Mouse (Mus musculus) limb, embryonic 12.5 days (tissue): ENCODE data around the gene Clp1. TPM values are rescaled to one million over a fixed set of nuclear protein-coding genes. Genes with fewer than 3 reads are reported as not detected.

Source experiments
- ATAC-seq: fragments of 200-750 bp; cut with Nextera tagmentation; 2 replicates; pipeline ENCODE4 v1.8.0; 2017; ENCODE audit warnings: low read depth, moderate TSS enrichment; ENCODE audit not compliant: insufficient number of reproducible peaks, insufficient read depth, low FRiP score, low TSS enrichment
- H3K27ac ChIP-seq: fragments of 300-500 bp; sonication (generic); 2 replicates; pipeline ENCODE4 v1.5.1; 2016; ENCODE audit warnings: mild to moderate bottlenecking, moderate library complexity
- H3K27me3 ChIP-seq: fragments of 300-500 bp; sonication (generic); 2 replicates; pipeline ENCODE4 v1.6.1; 2016; ENCODE audit warnings: mild to moderate bottlenecking, moderate library complexity
- H3K36me3 ChIP-seq: fragments of 300-500 bp; sonication (generic); 2 replicates; pipeline ENCODE4 v1.6.1; 2016; ENCODE audit warnings: mild to moderate bottlenecking, moderate library complexity
- H3K4me1 ChIP-seq: fragments of 300-500 bp; sonication (generic); replicated peaks from 2 replicates; pipeline ENCODE4 v1.6.1; 2016
- H3K4me2 ChIP-seq: fragments of 300-500 bp; sonication (generic); 2 replicates; pipeline ENCODE4 v1.6.1; 2016; ENCODE audit warnings: mild to moderate bottlenecking, moderate library complexity
- H3K4me3 ChIP-seq: fragments of 300-500 bp; sonication (generic); replicated peaks from 2 replicates; pipeline ENCODE4 v1.5.1; 2016; ENCODE audit warnings: mild to moderate bottlenecking
- H3K9ac ChIP-seq: fragments of 300-500 bp; sonication (generic); replicated peaks from 2 replicates; pipeline ENCODE4 v1.6.1; 2016; ENCODE audit warnings: mild to moderate bottlenecking, moderate library complexity
- H3K9me3 ChIP-seq: fragments of 300-500 bp; sonication (generic); 2 replicates; pipeline ENCODE4 v1.6.1; 2016; ENCODE audit warnings: mild to moderate bottlenecking, moderate library complexity
- WGBS: fragments of 180-500 bp; shearing (Covaris S2); methylation state at CpG from one replicate; pipeline ENCODE4 v1.1.7; 2016; 5-methylcytosine and 5-hydroxymethylcytosine counted together
- polyA plus RNA-seq: library from polyadenylated mRNA; unstranded; fragments of >200 nt; fragmentation: Nextera tagmentation; extraction: Ambion mirVana; gene quantifications from 2 replicates; pipeline ENCODE4 v1.2.1, GENCODE M21; 2016

Gene Clp1
- polyA plus RNA-seq, 1 experiment from 2014 or later = 47.1 TPM

DNA sequence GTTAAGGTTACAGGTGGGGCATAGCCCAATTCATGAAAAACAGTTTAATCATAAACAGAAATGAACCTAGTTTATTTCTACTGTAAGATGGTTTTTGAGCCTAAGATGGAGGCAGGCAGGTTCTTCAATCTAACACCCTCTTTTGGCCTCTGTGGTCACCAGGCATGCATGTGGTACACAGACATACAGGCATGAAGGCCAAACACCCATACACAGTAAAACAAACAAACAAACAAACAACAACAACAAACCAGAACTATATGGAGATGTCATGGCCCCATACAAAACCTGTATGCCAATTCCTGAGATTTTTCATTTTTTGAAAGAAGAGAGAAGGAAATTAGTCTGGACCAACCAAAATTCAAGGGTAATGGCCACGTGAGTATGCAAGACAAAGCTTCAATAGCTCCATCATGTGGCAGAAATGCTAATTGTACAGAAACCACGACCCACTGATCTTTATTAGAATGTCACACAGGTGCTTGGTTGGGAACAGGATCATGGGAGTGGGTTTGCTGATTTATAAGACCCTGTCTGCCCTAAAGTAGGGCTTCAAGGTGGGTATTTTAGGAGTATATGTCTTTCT, 31.5 kb upstream of the Clp1 start:
- Histone ChIP-seq H3K27me3 (no peaks in the 10 kb centered on the region), H3K4me3 (no peak overlapping the region), H3K36me3 (no peaks in the 10 kb centered on the region), H3K4me2 (no peak overlapping the region), H3K9me3 (no peaks in the 10 kb centered on the region), H3K4me1 (no peaks in the 10 kb centered on the region), H3K9ac (no peak overlapping the region), H3K27ac (no peak overlapping the region)
- ATAC-seq = peak; percentile 28; the same call in 1 of the 2 replicates
- WGBS = 3% methylated on average over 2 of the region's 2 CpGs

DNA sequence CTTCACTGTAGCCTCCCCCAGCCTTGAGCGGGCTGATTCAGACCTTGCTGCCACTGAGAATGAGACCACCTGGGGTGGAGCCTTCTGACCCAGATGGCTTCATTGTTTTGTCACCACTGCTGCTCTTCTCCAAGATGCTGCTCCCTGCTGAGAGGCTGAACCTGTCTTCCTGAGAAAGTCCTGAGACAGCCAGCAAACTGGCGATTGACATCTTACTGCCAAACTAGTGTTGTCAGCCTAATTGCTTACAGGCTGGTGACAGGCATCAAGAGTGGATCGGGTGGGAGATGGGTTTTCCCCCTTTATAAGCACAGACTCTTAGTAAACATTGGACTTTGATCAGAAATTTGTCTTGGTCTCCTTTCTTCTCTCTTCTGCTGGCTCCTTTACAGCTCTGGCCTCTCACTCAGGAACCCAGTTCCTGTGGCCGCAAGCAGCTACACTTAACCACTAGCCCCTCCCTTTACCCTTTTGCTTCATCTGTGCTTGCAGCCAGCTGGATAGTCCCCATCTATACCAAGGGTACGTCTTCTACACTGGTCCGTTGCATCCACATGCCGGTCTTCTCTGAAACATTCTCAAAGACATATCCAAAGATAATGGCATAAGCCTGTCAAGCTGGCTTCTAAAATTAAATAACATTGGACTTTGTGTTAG, 30.0 kb upstream of the Clp1 start:
- no peaks in the 10 kb centered on the region for H3K27me3 ChIP-seq
- ATAC-seq = no peak
- no peaks in the 10 kb centered on the region for H3K9me3 ChIP-seq
- 58% methylated on average over 7 of the region's 7 CpGs for WGBS
- no peak overlapping the region for H3K27ac ChIP-seq
- no peak overlapping the region for H3K4me3 ChIP-seq
- H3K9ac ChIP-seq = no peak overlapping the region
- H3K36me3 ChIP-seq = no peaks in the 10 kb centered on the region
- no peak overlapping the region for H3K4me2 ChIP-seq
- H3K4me1 ChIP-seq = no peaks in the 10 kb centered on the region

DNA sequence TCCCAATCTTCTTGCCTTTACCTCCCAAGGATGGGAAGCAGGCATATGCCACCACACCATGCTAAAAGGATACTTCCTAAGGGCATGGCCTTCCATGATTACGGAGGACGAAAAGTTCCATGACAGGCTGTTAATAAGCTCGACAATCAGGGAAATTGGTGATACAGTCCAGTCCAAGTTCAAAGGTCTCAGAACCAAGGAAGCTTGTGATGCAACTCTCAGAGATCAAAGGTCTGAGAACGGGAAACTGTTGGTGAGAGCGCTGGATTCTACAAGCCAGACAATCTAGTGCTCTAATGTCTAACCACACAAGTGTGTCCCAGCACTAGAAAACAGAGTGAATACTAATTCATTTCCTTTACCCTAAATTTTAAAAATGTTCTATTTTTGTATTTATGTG, 29.1 kb upstream of the Clp1 start:
- H3K4me3 ChIP-seq = no peak overlapping the region
- H3K27ac ChIP-seq = no peak overlapping the region
- 64% methylated on average over 5 of the region's 5 CpGs for WGBS
- H3K9me3 ChIP-seq = no peaks in the 10 kb centered on the region
- H3K9ac ChIP-seq = no peak overlapping the region
- H3K27me3 ChIP-seq = no peaks in the 10 kb centered on the region
- no peak overlapping the region for H3K4me2 ChIP-seq
- no peaks in the 10 kb centered on the region for H3K36me3 ChIP-seq
- H3K4me1 ChIP-seq = no peaks in the 10 kb centered on the region
- ATAC-seq = no peak

- H3K27ac ChIP-seq = no peak overlapping the region
- no peaks in the 10 kb centered on the region for H3K9me3 ChIP-seq
- no peak overlapping the region for H3K9ac ChIP-seq
- H3K4me3 ChIP-seq = no peak overlapping the region
- H3K4me1 ChIP-seq = no peaks in the 10 kb centered on the region
- H3K27me3 ChIP-seq = no peaks in the 10 kb centered on the region
- no peak for ATAC-seq
- no peaks in the 10 kb centered on the region for H3K36me3 ChIP-seq
- H3K4me2 ChIP-seq = no peak overlapping the region
- 81% methylated on average over 6 of the region's 6 CpGs for whole genome bisulfite sequencing
These were observed 23.0 kb upstream of the Clp1 start for GRCm38 (mm10) chr2:84750115-84750514.

GRCm38 (mm10) chr2:84744126-84744525, 17.0 kb upstream of the Clp1 start:
- Histone ChIP-seq H3K9me3 (no peaks in the 10 kb centered on the region), H3K27me3 (no peaks in the 10 kb centered on the region), H3K4me1 (peaks cover 39% of the 10 kb centered on the region), H3K27ac (peak overlapping the region; percentile 100), H3K4me2 (peak overlapping the region; percentile 98), H3K9ac (peak overlapping the region; percentile 99), H3K36me3 (peaks cover 23% of the 10 kb centered on the region), H3K4me3 (peak overlapping the region; percentile 91)
- WGBS = 0% methylated on average over 10 of the region's 10 CpGs
- ATAC-seq = peak; percentile 13; the same call in 1 of the 2 replicates

DNA sequence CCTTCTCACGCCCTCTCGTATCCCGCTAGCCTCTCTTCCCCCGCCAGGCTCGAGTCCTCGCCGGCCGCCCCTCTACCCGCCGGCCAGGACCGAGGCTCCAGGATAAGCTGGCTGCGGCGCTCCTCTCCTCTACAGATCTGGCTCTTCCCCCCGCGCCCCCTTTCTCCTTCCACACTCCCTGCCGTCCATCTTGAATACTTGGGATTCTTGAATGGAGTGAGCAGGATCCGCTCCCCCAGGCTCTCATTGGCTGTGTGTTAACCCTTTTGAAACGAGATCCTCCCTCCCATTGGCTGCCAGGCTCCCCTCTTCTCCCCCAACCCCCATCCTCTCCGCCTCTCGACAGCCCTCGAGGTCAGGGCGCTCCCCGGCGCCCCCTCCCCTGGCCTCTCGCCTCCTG, 16.4 kb upstream of the Clp1 start, which contains the start of gene Gm19426:
TSS of gene Gm19426 (minus strand) at position 95 of the 400 bp plus-strand sequence.
- H3K27ac ChIP-seq = peak within 1 kb of the TSS; percentile 100
- H3K9me3 ChIP-seq = no peaks in the 10 kb centered on the region
- H3K4me3 ChIP-seq = peak within 1 kb of the TSS; percentile 91
- H3K36me3 ChIP-seq = peaks cover 23% of the 10 kb centered on the region
- H3K4me1 ChIP-seq = peaks cover 45% of the 10 kb centered on the region
- peak within 1 kb of the TSS; percentile 99 for H3K9ac ChIP-seq
- H3K27me3 ChIP-seq = no peaks in the 10 kb centered on the region
- H3K4me2 ChIP-seq = peak within 1 kb of the TSS; percentile 98
- peak; percentile 84 for ATAC-seq
- WGBS = 2% methylated on average over 25 of the region's 25 CpGs

GRCm38 (mm10) chr2:84742451-84743283, 15.5 kb upstream of the Clp1 start:
- H3K4me2 ChIP-seq = peak overlapping the region; percentile 98
- H3K36me3 ChIP-seq = peaks cover 23% of the 10 kb centered on the region
- H3K27me3 ChIP-seq = no peaks in the 10 kb centered on the region
- H3K27ac ChIP-seq = peak overlapping the region; percentile 100
- no peaks in the 10 kb centered on the region for H3K9me3 ChIP-seq
- peak overlapping the region; percentile 91 for H3K4me3 ChIP-seq
- ATAC-seq = peak; percentile 88
- H3K4me1 ChIP-seq = peaks cover 54% of the 10 kb centered on the region
- under 1% methylated on average over 25 of the region's 26 CpGs for WGBS
- peak overlapping the region; percentile 99 for H3K9ac ChIP-seq

DNA sequence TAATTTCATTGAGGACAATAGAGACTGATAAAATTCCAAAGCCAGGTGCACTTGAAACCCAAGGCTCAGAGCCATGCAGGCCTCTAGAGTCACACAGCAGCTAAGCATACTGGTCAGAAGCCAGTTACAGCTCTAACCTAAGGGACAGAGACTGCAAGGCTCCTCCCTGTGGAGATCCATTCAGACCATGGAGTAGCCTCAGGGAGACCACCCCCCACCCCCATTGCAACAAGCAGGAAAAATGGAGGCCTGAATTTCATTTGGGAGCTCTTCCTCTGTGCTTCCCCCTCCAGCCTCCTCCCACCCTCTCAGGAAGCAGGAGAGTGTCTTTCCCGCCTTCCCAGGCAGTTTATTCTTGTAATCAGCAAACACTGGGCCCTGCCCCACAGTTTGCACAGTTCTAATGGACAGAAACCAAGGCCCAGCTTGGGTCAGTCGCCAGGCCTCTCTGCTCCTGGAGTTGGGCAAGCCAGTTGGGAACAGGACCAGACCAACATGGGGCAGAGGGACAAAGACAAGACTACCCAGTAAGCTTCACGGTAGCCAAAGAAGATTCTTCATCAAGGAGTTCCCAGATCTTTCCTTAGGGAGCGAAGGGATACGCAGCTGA, 14.8 kb upstream of the Clp1 start:
- no peaks in the 10 kb centered on the region for H3K27me3 ChIP-seq
- ATAC-seq = no peak
- H3K4me2 ChIP-seq = peak overlapping the region; percentile 98
- H3K9ac ChIP-seq = peak overlapping the region; percentile 99
- WGBS = 3% methylated on average over 5 of the region's 5 CpGs
- H3K4me1 ChIP-seq = peaks cover 61% of the 10 kb centered on the region
- H3K27ac ChIP-seq = peak overlapping the region; percentile 100
- H3K9me3 ChIP-seq = no peaks in the 10 kb centered on the region
- H3K36me3 ChIP-seq = peaks cover 23% of the 10 kb centered on the region
- peak overlapping the region; percentile 91 for H3K4me3 ChIP-seq

GRCm38 (mm10) chr2:84740608-84741333, 13.6 kb upstream of the Clp1 start:
- no peaks in the 10 kb centered on the region for H3K27me3 ChIP-seq
- H3K36me3 ChIP-seq = peaks cover 23% of the 10 kb centered on the region
- peaks cover 73% of the 10 kb centered on the region for H3K4me1 ChIP-seq
- WGBS = 83% methylated on average over 15 of the region's 15 CpGs
- no peak for ATAC-seq
- H3K4me2 ChIP-seq = peak overlapping the region; percentile 98
- peak overlapping the region; percentile 91 for H3K4me3 ChIP-seq
- H3K27ac ChIP-seq = peak overlapping the region; percentile 67
- H3K9me3 ChIP-seq = no peaks in the 10 kb centered on the region
- H3K9ac ChIP-seq = no peak overlapping the region; the same call in 1 of the 2 replicates

DNA sequence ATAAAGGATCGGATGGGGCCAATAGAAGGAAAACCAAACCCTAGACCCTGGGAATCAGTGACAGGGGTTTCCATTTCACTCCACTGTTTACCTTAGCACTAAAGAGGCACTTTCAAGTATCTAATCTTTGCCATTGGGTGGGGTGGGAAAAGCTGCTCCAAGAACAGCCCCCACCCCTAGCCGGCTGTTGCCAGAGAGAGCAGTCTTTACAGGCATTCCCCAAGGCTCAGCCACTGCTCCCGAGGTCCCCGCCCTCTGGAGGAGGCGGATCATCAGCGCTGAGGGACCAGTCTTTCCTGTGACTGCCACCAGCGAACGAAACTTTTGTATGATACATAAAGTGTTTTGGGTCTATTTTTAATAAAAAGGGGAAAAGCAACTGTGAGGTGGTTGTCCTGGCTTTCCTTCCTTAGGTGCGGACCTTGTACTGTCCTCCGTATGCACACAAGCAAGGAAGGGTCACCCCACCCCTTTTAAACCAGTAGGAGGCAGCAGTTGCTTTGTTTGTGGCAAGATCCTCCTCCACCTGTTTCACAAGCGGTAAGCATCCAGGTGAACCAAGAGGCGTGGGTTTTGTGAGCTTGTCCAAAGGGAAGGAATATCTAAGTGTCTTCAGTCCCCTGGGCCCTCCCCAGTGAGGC, 11.2 kb upstream of the Clp1 start:
- no peaks in the 10 kb centered on the region for H3K27me3 ChIP-seq
- 1% methylated on average over 12 of the region's 12 CpGs for WGBS
- no peak for ATAC-seq
- no peaks in the 10 kb centered on the region for H3K9me3 ChIP-seq
- peak overlapping the region; percentile 13; the same call in 1 of the 2 replicates for H3K4me3 ChIP-seq
- H3K4me2 ChIP-seq = peak overlapping the region; percentile 48
- peaks cover 84% of the 10 kb centered on the region for H3K4me1 ChIP-seq
- H3K36me3 ChIP-seq = peaks cover 23% of the 10 kb centered on the region
- H3K9ac ChIP-seq = no peak overlapping the region
- H3K27ac ChIP-seq = peak overlapping the region; percentile 79
